Mouse (Mus musculus): ENCODE data around the gene Insr. TPM values are rescaled to one million over a fixed set of nuclear protein-coding genes. Genes with fewer than 3 reads are reported as not detected.

The Insr gene
- 22.4 TPM in 2 replicates for polyA plus RNA-seq (2015; fragmentation: Nextera tagmentation; extraction: Ambion mirVana)

GRCm38 (mm10) chr8:3278934-3279720 lies at the start of gene Insr:
TSS of gene Insr (minus strand) at chr8:3279617.

Small RNA genes within 50 kb of the gene (microRNA-seq; reads per million reads assigned to microRNA genes)
- gene Gm25775 = not detected

Other genes with a start within 250 kb of the Insr start
- gene A430078G23Rik, start 73.8 kb upstream of the Insr start, polyA plus RNA-seq (2015; fragmentation: Nextera tagmentation; extraction: Ambion mirVana) = 0.12 and 0.21 TPM in 2 replicates
- 7.6 and 9.2 TPM in 2 replicates for gene Arhgef18, start 113.4 kb upstream of the Insr start, polyA plus RNA-seq (2015; fragmentation: Nextera tagmentation; extraction: Ambion mirVana)
- gene Pex11g, start 188.1 kb upstream of the Insr start, polyA plus RNA-seq (2015; fragmentation: Nextera tagmentation; extraction: Ambion mirVana) = 5.5 and 7.1 TPM in 2 replicates
- 0.10 TPM in 1 of 2 replicates, not detected in the other for gene Tex45, start 191.2 kb upstream of the Insr start, polyA plus RNA-seq (2015; fragmentation: Nextera tagmentation; extraction: Ambion mirVana)
- 17.3 and 18.6 TPM in 2 replicates for gene Zfp358, start 213.5 kb upstream of the Insr start, polyA plus RNA-seq (2015; fragmentation: Nextera tagmentation; extraction: Ambion mirVana)
- gene Mcoln1, start 220.8 kb upstream of the Insr start, polyA plus RNA-seq (2015; fragmentation: Nextera tagmentation; extraction: Ambion mirVana) = 30.1 and 32.9 TPM in 2 replicates
- gene Pnpla6, start 235.8 kb upstream of the Insr start, polyA plus RNA-seq (2015; fragmentation: Nextera tagmentation; extraction: Ambion mirVana) = 17.0 and 17.4 TPM in 2 replicates

Data from urinary bladder, postnatal 0 days (tissue).